Mouse (Mus musculus): ENCODE measurements around the gene Gm2174. TPM values are rescaled to one million over a fixed set of nuclear protein-coding genes. Genes with fewer than 3 reads are reported as not detected.

Gene Gm2174
- 2.2 and 2.8 TPM in 2 replicates for polyA plus RNA-seq (2015; fragmentation: Nextera tagmentation; extraction: Ambion mirVana)

- Histone ChIP-seq H3K4me3 (no peak within 1 kb of the TSS), H3K4me1 (no peaks in the 10 kb centered on the region), H3K27me3 (no peaks in the 10 kb centered on the region), H3K36me3 (no peaks in the 10 kb centered on the region), H3K4me2 (no peak within 1 kb of the TSS), H3K27ac (no peak within 1 kb of the TSS), H3K9ac (no peak within 1 kb of the TSS), H3K9me3 (no peaks in the 10 kb centered on the region)
- ATAC-seq (ENCODE audit: insufficient number of reproducible peaks, low FRiP score, low TSS enrichment, low read depth) = no peak
- WGBS = 79% methylated on average over 4 of the region's 4 CpGs
These were observed at the start of gene Gm2174 for GRCm38 (mm10) chrX:56447524-56448015. Gene Gm2174 (plus strand): TSS chrX:56447965.

- 29% methylated on average over 2 of the region's 2 CpGs for WGBS
- H3K27me3 ChIP-seq = no peaks in the 10 kb centered on the region
- H3K4me3 ChIP-seq = no peak overlapping the region
- H3K9me3 ChIP-seq = no peaks in the 10 kb centered on the region
- H3K27ac ChIP-seq = no peak overlapping the region
- ATAC-seq (ENCODE audit: insufficient number of reproducible peaks, low FRiP score, low TSS enrichment, low read depth) = no peak
- no peak overlapping the region for H3K9ac ChIP-seq
- H3K4me1 ChIP-seq = no peaks in the 10 kb centered on the region
- H3K36me3 ChIP-seq = no peaks in the 10 kb centered on the region
- H3K4me2 ChIP-seq = no peak overlapping the region
These were observed 43.1 kb upstream of the Gm2174 start for GRCm38 (mm10) chrX:56404646-56405045.

GRCm38 (mm10) chrX:56405482-56405881, 42.3 kb upstream of the Gm2174 start:
- H3K9me3 ChIP-seq = no peaks in the 10 kb centered on the region
- H3K27ac ChIP-seq = no peak overlapping the region
- no peaks in the 10 kb centered on the region for H3K27me3 ChIP-seq
- ATAC-seq (ENCODE audit: insufficient number of reproducible peaks, low FRiP score, low TSS enrichment, low read depth) = no peak
- H3K9ac ChIP-seq = no peak overlapping the region
- 66% methylated on average over 1 of the region's 1 CpGs for WGBS
- H3K4me2 ChIP-seq = no peak overlapping the region
- no peaks in the 10 kb centered on the region for H3K36me3 ChIP-seq
- no peak overlapping the region for H3K4me3 ChIP-seq
- no peaks in the 10 kb centered on the region for H3K4me1 ChIP-seq

- no peak for ATAC-seq (ENCODE audit: insufficient number of reproducible peaks, low FRiP score, low TSS enrichment, low read depth)
- Histone ChIP-seq H3K9ac (no peak overlapping the region), H3K27me3 (no peaks in the 10 kb centered on the region), H3K36me3 (no peaks in the 10 kb centered on the region), H3K4me3 (no peak overlapping the region), H3K4me2 (no peak overlapping the region), H3K27ac (no peak overlapping the region), H3K9me3 (no peaks in the 10 kb centered on the region), H3K4me1 (no peaks in the 10 kb centered on the region)
- 39% methylated on average over 5 of the region's 5 CpGs for WGBS
These were observed 41.6 kb upstream of the Gm2174 start for GRCm38 (mm10) chrX:56406128-56406527.

GRCm38 (mm10) chrX:56416277-56416676, 31.5 kb upstream of the Gm2174 start:
- Histone ChIP-seq H3K4me1 (no peaks in the 10 kb centered on the region), H3K4me2 (no peak overlapping the region), H3K9ac (no peak overlapping the region), H3K9me3 (no peaks in the 10 kb centered on the region), H3K27ac (no peak overlapping the region), H3K27me3 (no peaks in the 10 kb centered on the region), H3K4me3 (no peak overlapping the region), H3K36me3 (no peaks in the 10 kb centered on the region)
- 63% methylated on average over 3 of the region's 3 CpGs for WGBS
- no peak for ATAC-seq (ENCODE audit: insufficient number of reproducible peaks, low FRiP score, low TSS enrichment, low read depth)

- no peak overlapping the region for H3K4me3 ChIP-seq
- no peak overlapping the region for H3K9ac ChIP-seq
- H3K9me3 ChIP-seq = no peaks in the 10 kb centered on the region
- H3K36me3 ChIP-seq = no peaks in the 10 kb centered on the region
- H3K4me2 ChIP-seq = no peak overlapping the region
- no peaks in the 10 kb centered on the region for H3K27me3 ChIP-seq
- WGBS = 79% methylated on average over 4 of the region's 4 CpGs
- H3K4me1 ChIP-seq = no peaks in the 10 kb centered on the region
- no peak overlapping the region for H3K27ac ChIP-seq
- no peak for ATAC-seq (ENCODE audit: insufficient number of reproducible peaks, low FRiP score, low TSS enrichment, low read depth)
These were observed 30.2 kb upstream of the Gm2174 start for GRCm38 (mm10) chrX:56417541-56417940.

GRCm38 (mm10) chrX:56430601-56431000, 17.2 kb upstream of the Gm2174 start:
- Histone ChIP-seq H3K27ac (no peak overlapping the region), H3K4me2 (no peak overlapping the region), H3K9me3 (no peaks in the 10 kb centered on the region), H3K4me1 (no peaks in the 10 kb centered on the region), H3K4me3 (no peak overlapping the region), H3K36me3 (no peaks in the 10 kb centered on the region), H3K27me3 (no peaks in the 10 kb centered on the region), H3K9ac (no peak overlapping the region)
- WGBS = 46% methylated on average over 2 of the region's 2 CpGs
- no peak for ATAC-seq (ENCODE audit: insufficient number of reproducible peaks, low FRiP score, low TSS enrichment, low read depth)

- H3K36me3 ChIP-seq = no peaks in the 10 kb centered on the region
- no peaks in the 10 kb centered on the region for H3K4me1 ChIP-seq
- ATAC-seq (ENCODE audit: insufficient number of reproducible peaks, low FRiP score, low TSS enrichment, low read depth) = no peak
- H3K9ac ChIP-seq = no peak overlapping the region
- H3K9me3 ChIP-seq = no peaks in the 10 kb centered on the region
- H3K27ac ChIP-seq = no peak overlapping the region
- 47% methylated on average over 7 of the region's 7 CpGs for WGBS
- no peaks in the 10 kb centered on the region for H3K27me3 ChIP-seq
- H3K4me2 ChIP-seq = no peak overlapping the region
- no peak overlapping the region for H3K4me3 ChIP-seq
These were observed 11.9 kb upstream of the Gm2174 start for GRCm38 (mm10) chrX:56435758-56436283.

GRCm38 (mm10) chrX:56446487-56447428, 1.0 kb upstream of the Gm2174 start:
- ATAC-seq (ENCODE audit: insufficient number of reproducible peaks, low FRiP score, low TSS enrichment, low read depth) = no peak
- no peaks in the 10 kb centered on the region for H3K27me3 ChIP-seq
- H3K4me1 ChIP-seq = no peaks in the 10 kb centered on the region
- no peak overlapping the region for H3K4me3 ChIP-seq
- H3K9me3 ChIP-seq = no peaks in the 10 kb centered on the region
- H3K9ac ChIP-seq = no peak overlapping the region
- 68% methylated on average over 11 of the region's 11 CpGs for WGBS
- H3K27ac ChIP-seq = no peak overlapping the region
- no peaks in the 10 kb centered on the region for H3K36me3 ChIP-seq
- no peak overlapping the region for H3K4me2 ChIP-seq

- Histone ChIP-seq H3K4me3 (peak within 1 kb of the TSS; percentile 57), H3K4me1 (no peaks in the 10 kb centered on the region), H3K9me3 (no peaks in the 10 kb centered on the region), H3K4me2 (peak within 1 kb of the TSS; percentile 49), H3K9ac (peak within 1 kb of the TSS; percentile 66), H3K36me3 (no peaks in the 10 kb centered on the region), H3K27me3 (no peaks in the 10 kb centered on the region), H3K27ac (peak within 1 kb of the TSS; percentile 96)
- 17% methylated on average over 21 of the region's 22 CpGs for WGBS
- ATAC-seq (ENCODE audit: insufficient number of reproducible peaks, low FRiP score, low TSS enrichment, low read depth) = peak; percentile 78
These were observed 7.1 kb downstream of the Gm2174 start, which contains the start of gene Ints6l for GRCm38 (mm10) chrX:56454671-56455371. Gene Ints6l (plus strand): TSS chrX:56454857.

- Histone ChIP-seq H3K9me3 (no peaks in the 10 kb centered on the region), H3K27me3 (no peaks in the 10 kb centered on the region), H3K4me3 (peak overlapping the region; percentile 57), H3K4me2 (peak overlapping the region; percentile 49), H3K27ac (peak overlapping the region; percentile 96), H3K4me1 (no peaks in the 10 kb centered on the region), H3K9ac (peak overlapping the region; percentile 66), H3K36me3 (no peaks in the 10 kb centered on the region)
- peak; percentile 96 for ATAC-seq (ENCODE audit: insufficient number of reproducible peaks, low FRiP score, low TSS enrichment, low read depth)
- WGBS = 17% methylated on average over 50 of the region's 65 CpGs
These were observed 7.8 kb downstream of the Gm2174 start for GRCm38 (mm10) chrX:56455372-56456246.
